Mouse (Mus musculus): ENCODE data around the gene Tlk1. TPM values are rescaled to one million over a fixed set of nuclear protein-coding genes. Genes with fewer than 3 reads are reported as not detected.

The Tlk1 gene
- total and polyA plus RNA-seq, 3 experiments, result 6.9 to 31.3 (median 26.0) TPM

- H3K27ac ChIP-seq, result no peak overlapping the region
- TF ChIP-seq CTCF (IDR thresholded peaks at IDR 0.05) (no peak), EP300 (IDR thresholded peaks at IDR 0.05; ENCODE audit: insufficient read depth, low read depth, low read length) (no peak), POLR2A (IDR thresholded peaks at IDR 0.05; ENCODE audit: insufficient read depth, low read depth, low read length) (no peak)
- H3K79me2 ChIP-seq (replicated peaks; ENCODE audit: control insufficient read depth, insufficient read depth, low read length), result peaks cover 4% of the 10 kb centered on the region
- no peaks in the 10 kb centered on the region for H3K27me3 ChIP-seq (ENCODE audit: control insufficient read depth, insufficient read depth, low read length)
- no peak overlapping the region for H3K9ac ChIP-seq (ENCODE audit: low read depth, low read length)
- DNase-seq, result no peak
- no peak overlapping the region for H3K4me3 ChIP-seq
- WGBS, result 90% methylated on average over 1 of the region's 1 CpGs
- H3K36me3 ChIP-seq (ENCODE audit: control insufficient read depth, insufficient read depth, low read length), result peaks cover 4% of the 10 kb centered on the region; the same call in 1 of the 2 replicates
- peaks cover 11% of the 10 kb centered on the region for H3K4me1 ChIP-seq (ENCODE audit: control insufficient read depth, insufficient read depth, low read length)
- intact Hi-C loops (cut with DNase I), result no loop called here
Measured at GRCm38 (mm10) chr2:70800396-70800795, 25.1 kb downstream of the Tlk1 start.

GRCm38 (mm10) chr2:70793276-70793675 lies 32.3 kb downstream of the Tlk1 start:
- DNase-seq, result no peak
- intact Hi-C loops (cut with DNase I), result no loop called here
- 79% methylated on average over 4 of the region's 4 CpGs for WGBS
- no peak overlapping the region for H3K4me3 ChIP-seq
- H3K36me3 ChIP-seq (ENCODE audit: control insufficient read depth, insufficient read depth, low read length), result no peaks in the 10 kb centered on the region; the same call in 1 of the 2 replicates
- H3K9ac ChIP-seq (ENCODE audit: low read depth, low read length), result no peak overlapping the region
- no peaks in the 10 kb centered on the region for H3K27me3 ChIP-seq (ENCODE audit: control insufficient read depth, insufficient read depth, low read length)
- H3K4me1 ChIP-seq (ENCODE audit: control insufficient read depth, insufficient read depth, low read length), result peaks cover 1% of the 10 kb centered on the region; the same call in 1 of the 2 replicates
- H3K27ac ChIP-seq, result no peak overlapping the region
- H3K79me2 ChIP-seq (replicated peaks; ENCODE audit: control insufficient read depth, insufficient read depth, low read length), result peaks cover 4% of the 10 kb centered on the region
- TF ChIP-seq CTCF (IDR thresholded peaks at IDR 0.05) (no peak), EP300 (IDR thresholded peaks at IDR 0.05; ENCODE audit: insufficient read depth, low read depth, low read length) (no peak), POLR2A (IDR thresholded peaks at IDR 0.05; ENCODE audit: insufficient read depth, low read depth, low read length) (no peak)

GRCm38 (mm10) chr2:70790246-70790645 lies 35.3 kb downstream of the Tlk1 start:
- TF ChIP-seq EP300 (IDR thresholded peaks at IDR 0.05; ENCODE audit: insufficient read depth, low read depth, low read length) (no peak), POLR2A (IDR thresholded peaks at IDR 0.05; ENCODE audit: insufficient read depth, low read depth, low read length) (no peak), CTCF (IDR thresholded peaks at IDR 0.05) (no peak)
- H3K79me2 ChIP-seq (replicated peaks; ENCODE audit: control insufficient read depth, insufficient read depth, low read length), result peaks cover 5% of the 10 kb centered on the region
- no peaks in the 10 kb centered on the region; the same call in 1 of the 2 replicates for H3K36me3 ChIP-seq (ENCODE audit: control insufficient read depth, insufficient read depth, low read length)
- H3K27me3 ChIP-seq (ENCODE audit: control insufficient read depth, insufficient read depth, low read length), result no peaks in the 10 kb centered on the region
- 64% methylated on average over 2 of the region's 2 CpGs for WGBS
- intact Hi-C loops (cut with DNase I), result no loop called here
- no peak overlapping the region for H3K27ac ChIP-seq
- no peak overlapping the region for H3K4me3 ChIP-seq
- no peak overlapping the region for H3K9ac ChIP-seq (ENCODE audit: low read depth, low read length)
- H3K4me1 ChIP-seq (ENCODE audit: control insufficient read depth, insufficient read depth, low read length), result no peaks in the 10 kb centered on the region
- DNase-seq, result no peak

GRCm38 (mm10) chr2:70789331-70789730 lies 36.2 kb downstream of the Tlk1 start:
- peaks cover 5% of the 10 kb centered on the region for H3K79me2 ChIP-seq (replicated peaks; ENCODE audit: control insufficient read depth, insufficient read depth, low read length)
- WGBS, result 92% methylated on average over 3 of the region's 3 CpGs
- no peaks in the 10 kb centered on the region; the same call in 1 of the 2 replicates for H3K36me3 ChIP-seq (ENCODE audit: control insufficient read depth, insufficient read depth, low read length)
- DNase-seq, result no peak
- H3K27me3 ChIP-seq (ENCODE audit: control insufficient read depth, insufficient read depth, low read length), result no peaks in the 10 kb centered on the region
- TF ChIP-seq POLR2A (IDR thresholded peaks at IDR 0.05; ENCODE audit: insufficient read depth, low read depth, low read length) (no peak), CTCF (IDR thresholded peaks at IDR 0.05) (no peak), EP300 (IDR thresholded peaks at IDR 0.05; ENCODE audit: insufficient read depth, low read depth, low read length) (no peak)
- H3K27ac ChIP-seq, result no peak overlapping the region
- no peaks in the 10 kb centered on the region for H3K4me1 ChIP-seq (ENCODE audit: control insufficient read depth, insufficient read depth, low read length)
- intact Hi-C loops (cut with DNase I), result no loop called here
- H3K4me3 ChIP-seq, result no peak overlapping the region
- H3K9ac ChIP-seq (ENCODE audit: low read depth, low read length), result no peak overlapping the region

GRCm38 (mm10) chr2:70784447-70784846 lies 41.1 kb downstream of the Tlk1 start:
- H3K36me3 ChIP-seq (ENCODE audit: control insufficient read depth, insufficient read depth, low read length), result no peaks in the 10 kb centered on the region
- no peak for DNase-seq
- TF ChIP-seq POLR2A (IDR thresholded peaks at IDR 0.05; ENCODE audit: insufficient read depth, low read depth, low read length) (no peak), EP300 (IDR thresholded peaks at IDR 0.05; ENCODE audit: insufficient read depth, low read depth, low read length) (no peak), CTCF (IDR thresholded peaks at IDR 0.05) (no peak)
- H3K4me3 ChIP-seq, result no peak overlapping the region
- intact Hi-C loops (cut with DNase I), result no loop called here
- WGBS, result 79% methylated on average over 4 of the region's 4 CpGs
- H3K27me3 ChIP-seq (ENCODE audit: control insufficient read depth, insufficient read depth, low read length), result no peaks in the 10 kb centered on the region
- no peak overlapping the region for H3K9ac ChIP-seq (ENCODE audit: low read depth, low read length)
- H3K27ac ChIP-seq, result no peak overlapping the region
- peaks cover 3% of the 10 kb centered on the region for H3K79me2 ChIP-seq (replicated peaks; ENCODE audit: control insufficient read depth, insufficient read depth, low read length)
- H3K4me1 ChIP-seq (ENCODE audit: control insufficient read depth, insufficient read depth, low read length), result peaks cover 2% of the 10 kb centered on the region

GRCm38 (mm10) chr2:70783504-70783903 lies 42.0 kb downstream of the Tlk1 start:
- WGBS, result 58% methylated on average over 8 of the region's 8 CpGs
- H3K36me3 ChIP-seq (ENCODE audit: control insufficient read depth, insufficient read depth, low read length), result no peaks in the 10 kb centered on the region
- DNase-seq, result no peak
- H3K27ac ChIP-seq, result no peak overlapping the region
- TF ChIP-seq EP300 (IDR thresholded peaks at IDR 0.05; ENCODE audit: insufficient read depth, low read depth, low read length) (no peak), CTCF (IDR thresholded peaks at IDR 0.05) (no peak), POLR2A (IDR thresholded peaks at IDR 0.05; ENCODE audit: insufficient read depth, low read depth, low read length) (no peak)
- H3K79me2 ChIP-seq (replicated peaks; ENCODE audit: control insufficient read depth, insufficient read depth, low read length), result peaks cover 3% of the 10 kb centered on the region
- peaks cover 2% of the 10 kb centered on the region for H3K4me1 ChIP-seq (ENCODE audit: control insufficient read depth, insufficient read depth, low read length)
- H3K27me3 ChIP-seq (ENCODE audit: control insufficient read depth, insufficient read depth, low read length), result no peaks in the 10 kb centered on the region
- intact Hi-C loops (cut with DNase I), result no loop called here
- H3K9ac ChIP-seq (ENCODE audit: low read depth, low read length), result no peak overlapping the region
- H3K4me3 ChIP-seq, result no peak overlapping the region
